Mouse (Mus musculus): ENCODE measurements around the gene Myt1.

DNA sequence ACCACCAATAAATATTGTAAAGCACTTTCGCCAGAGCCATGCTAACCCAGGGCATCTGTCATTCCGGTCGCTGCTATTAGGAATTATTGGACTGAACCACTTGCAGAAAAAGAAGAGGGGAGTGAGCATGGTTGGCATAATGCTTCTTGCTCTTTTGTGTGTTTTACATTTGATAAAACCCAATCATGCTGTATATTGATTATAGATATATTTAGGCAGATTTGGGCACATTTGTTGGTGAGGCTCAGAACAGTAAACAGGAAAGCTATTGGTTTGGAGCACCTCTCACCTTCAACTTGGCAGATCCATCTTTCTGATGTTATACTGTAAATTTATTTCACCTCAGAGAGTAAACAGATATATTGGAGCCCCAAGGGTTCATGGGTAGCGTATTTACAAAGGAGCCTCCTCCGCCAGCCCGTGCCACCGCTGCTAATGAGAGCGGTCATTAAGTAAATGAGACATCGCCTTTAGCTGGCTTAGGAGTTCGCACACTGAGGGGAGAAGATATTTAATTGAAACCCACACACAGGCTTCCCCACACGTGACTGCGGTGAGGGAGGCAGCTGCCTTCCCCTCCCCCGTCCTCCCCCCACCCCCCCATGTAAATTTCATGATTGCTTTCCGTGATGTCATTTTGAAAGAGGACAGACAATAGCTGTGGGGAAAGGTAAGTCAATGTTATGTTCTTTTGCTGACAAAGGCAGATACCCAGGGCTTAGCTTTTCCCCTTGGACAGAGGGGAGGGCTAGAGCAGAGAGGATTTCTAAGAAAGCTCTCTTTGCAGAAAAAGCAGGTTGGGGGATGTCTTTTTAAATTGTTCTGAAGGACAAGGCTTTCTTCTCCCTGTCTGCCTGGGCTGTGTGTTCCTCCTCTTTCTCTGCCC lies 3.8 kb downstream of the Myt1 start:
- no peak for TF ChIP-seq CTCF (IDR thresholded peaks at IDR 0.05)
- no peak for TF ChIP-seq EP300 (IDR thresholded peaks at IDR 0.05)

All from lung, postnatal 0 days (tissue).